Mouse (Mus musculus): Measurements from ENCODE around the gene Eif3d. TPM values are rescaled to one million over a fixed set of nuclear protein-coding genes. Genes with fewer than 3 reads are reported as not detected.

The Eif3d gene
- polyA plus RNA-seq, 1 experiment from 2014 or later: 239 TPM

GRCm38 (mm10) chr15:77962447-77962846 is 8.2 kb downstream of the Eif3d start:
- Histone ChIP-seq H3K4me1 (ENCODE audit: insufficient read depth) (no peaks in the 10 kb centered on the region), H3K4me3 (ENCODE audit: low read depth, low read length) (no peak overlapping the region), H3K27ac (ENCODE audit: low read depth) (no peak overlapping the region), H3K4me2 (no peak overlapping the region), H3K9ac (no peak overlapping the region), H3K9me3 (ENCODE audit: low read depth, low read length) (no peaks in the 10 kb centered on the region), H3K36me3 (ENCODE audit: insufficient read depth) (peaks cover 97% of the 10 kb centered on the region), H3K27me3 (ENCODE audit: insufficient read depth, low read length) (no peaks in the 10 kb centered on the region)
- DNase-seq: no peak
- TF ChIP-seq CTCF (IDR thresholded peaks at IDR 0.05; ENCODE audit: low read depth): no peak
- ATAC-seq (ENCODE audit: insufficient read depth): no peak
- WGBS: 91% methylated on average over 5 of the region's 5 CpGs

GRCm38 (mm10) chr15:77960693-77961092 is 9.9 kb downstream of the Eif3d start:
- peaks cover 10% of the 10 kb centered on the region for H3K4me1 ChIP-seq (ENCODE audit: insufficient read depth)
- no peak overlapping the region for H3K9ac ChIP-seq
- ATAC-seq (ENCODE audit: insufficient read depth) (no peak), DNase-seq (no peak)
- no peaks in the 10 kb centered on the region for H3K9me3 ChIP-seq (ENCODE audit: low read depth, low read length)
- TF ChIP-seq CTCF (IDR thresholded peaks at IDR 0.05; ENCODE audit: low read depth): no peak
- no peak overlapping the region for H3K4me3 ChIP-seq (ENCODE audit: low read depth, low read length)
- no peak overlapping the region for H3K4me2 ChIP-seq
- H3K36me3 ChIP-seq (ENCODE audit: insufficient read depth): peaks cover 79% of the 10 kb centered on the region
- H3K27ac ChIP-seq (ENCODE audit: low read depth): no peak overlapping the region
- 90% methylated on average over 6 of the region's 6 CpGs for WGBS
- H3K27me3 ChIP-seq (ENCODE audit: insufficient read depth, low read length): peaks cover 8% of the 10 kb centered on the region

- peaks cover 10% of the 10 kb centered on the region for H3K4me1 ChIP-seq (ENCODE audit: insufficient read depth)
- peaks cover 53% of the 10 kb centered on the region for H3K36me3 ChIP-seq (ENCODE audit: insufficient read depth)
- H3K27ac ChIP-seq (ENCODE audit: low read depth): no peak overlapping the region
- no peak for ATAC-seq (ENCODE audit: insufficient read depth)
- no peak overlapping the region for H3K9ac ChIP-seq
- DNase-seq: no peak
- H3K4me3 ChIP-seq (ENCODE audit: low read depth, low read length): no peak overlapping the region
- no peaks in the 10 kb centered on the region for H3K9me3 ChIP-seq (ENCODE audit: low read depth, low read length)
- H3K4me2 ChIP-seq: no peak overlapping the region
- H3K27me3 ChIP-seq (ENCODE audit: insufficient read depth, low read length): peaks cover 13% of the 10 kb centered on the region
- WGBS: 51% methylated on average over 3 of the region's 3 CpGs
- no peak for TF ChIP-seq CTCF (IDR thresholded peaks at IDR 0.05; ENCODE audit: low read depth)
Measured at GRCm38 (mm10) chr15:77958071-77958470, 12.5 kb downstream of the Eif3d start.

- H3K4me1 ChIP-seq (ENCODE audit: insufficient read depth): peaks cover 10% of the 10 kb centered on the region
- no peak overlapping the region for H3K27ac ChIP-seq (ENCODE audit: low read depth)
- peaks cover 13% of the 10 kb centered on the region for H3K27me3 ChIP-seq (ENCODE audit: insufficient read depth, low read length)
- no peak overlapping the region for H3K9ac ChIP-seq
- no peak for DNase-seq
- 47% methylated on average over 5 of the region's 5 CpGs for WGBS
- H3K4me3 ChIP-seq (ENCODE audit: low read depth, low read length): no peak overlapping the region
- peaks cover 48% of the 10 kb centered on the region for H3K36me3 ChIP-seq (ENCODE audit: insufficient read depth)
- H3K9me3 ChIP-seq (ENCODE audit: low read depth, low read length): no peaks in the 10 kb centered on the region
- no peak for ATAC-seq (ENCODE audit: insufficient read depth)
- no peak overlapping the region for H3K4me2 ChIP-seq
- no peak for TF ChIP-seq CTCF (IDR thresholded peaks at IDR 0.05; ENCODE audit: low read depth)
Measured at GRCm38 (mm10) chr15:77957625-77958024, 13.0 kb downstream of the Eif3d start.

- Histone ChIP-seq H3K4me1 (ENCODE audit: insufficient read depth) (peaks cover 10% of the 10 kb centered on the region), H3K4me2 (peak within 1 kb of the TSS; percentile 84), H3K9me3 (ENCODE audit: low read depth, low read length) (no peaks in the 10 kb centered on the region), H3K36me3 (ENCODE audit: insufficient read depth) (peaks cover 37% of the 10 kb centered on the region), H3K27ac (ENCODE audit: low read depth) (no peak within 1 kb of the TSS), H3K27me3 (ENCODE audit: insufficient read depth, low read length) (peaks cover 13% of the 10 kb centered on the region), H3K9ac (peak within 1 kb of the TSS; percentile 50), H3K4me3 (ENCODE audit: low read depth, low read length) (peak within 1 kb of the TSS; percentile 52)
- under 1% methylated on average over 39 of the region's 39 CpGs for WGBS
- ATAC-seq (ENCODE audit: insufficient read depth): peak; percentile 89
- TF ChIP-seq CTCF (IDR thresholded peaks at IDR 0.05; ENCODE audit: low read depth): peak; percentile 36
- DNase-seq: peak; percentile 89
Measured at GRCm38 (mm10) chr15:77956404-77956901, 14.2 kb downstream of the Eif3d start, which contains the start of gene Foxred2. Gene Foxred2 (minus strand): TSS chr15:77956722.

- Histone ChIP-seq H3K36me3 (ENCODE audit: insufficient read depth) (peaks cover 29% of the 10 kb centered on the region), H3K27ac (ENCODE audit: low read depth) (no peak overlapping the region), H3K4me1 (ENCODE audit: insufficient read depth) (peaks cover 10% of the 10 kb centered on the region), H3K9ac (peak overlapping the region; percentile 50), H3K4me3 (ENCODE audit: low read depth, low read length) (peak overlapping the region; percentile 52), H3K27me3 (ENCODE audit: insufficient read depth, low read length) (peaks cover 13% of the 10 kb centered on the region), H3K4me2 (peak overlapping the region; percentile 84), H3K9me3 (ENCODE audit: low read depth, low read length) (no peaks in the 10 kb centered on the region)
- DNase-seq: peak; percentile 21
- TF ChIP-seq CTCF (IDR thresholded peaks at IDR 0.05; ENCODE audit: low read depth): no peak
- ATAC-seq (ENCODE audit: insufficient read depth): peak; percentile 56
- WGBS: 7% methylated on average over 52 of the region's 52 CpGs
Measured at GRCm38 (mm10) chr15:77955440-77956403, 14.9 kb downstream of the Eif3d start.

GRCm38 (mm10) chr15:77954362-77954761 is 16.3 kb downstream of the Eif3d start:
- Histone ChIP-seq H3K27me3 (ENCODE audit: insufficient read depth, low read length) (peaks cover 13% of the 10 kb centered on the region), H3K36me3 (ENCODE audit: insufficient read depth) (peaks cover 16% of the 10 kb centered on the region), H3K27ac (ENCODE audit: low read depth) (no peak overlapping the region), H3K9ac (no peak overlapping the region), H3K9me3 (ENCODE audit: low read depth, low read length) (no peaks in the 10 kb centered on the region), H3K4me2 (no peak overlapping the region), H3K4me3 (ENCODE audit: low read depth, low read length) (no peak overlapping the region), H3K4me1 (ENCODE audit: insufficient read depth) (peaks cover 10% of the 10 kb centered on the region)
- TF ChIP-seq CTCF (IDR thresholded peaks at IDR 0.05; ENCODE audit: low read depth): no peak
- DNase-seq (no peak), ATAC-seq (ENCODE audit: insufficient read depth) (no peak)
- 86% methylated on average over 2 of the region's 2 CpGs for WGBS

Measured in lung, embryonic 14.5 days (tissue).